Mouse (Mus musculus) cortical plate, adult 2 months (tissue): ENCODE data around the gene Arrb1. TPM values are rescaled to one million over a fixed set of nuclear protein-coding genes. Genes with fewer than 3 reads are reported as not detected.

Source experiments
- H3K27ac ChIP-seq: fragments of 200-500 bp; 2 replicates; pipeline ENCODE4 v1.5.1; 2012; ENCODE audit warnings: low read length, control low read depth, inconsistent platforms; ENCODE audit not compliant: insufficient read depth
- H3K4me1 ChIP-seq: fragments of 200-500 bp; 2 replicates; pipeline ENCODE4 v1.6.1; 2011; ENCODE audit warnings: low read length; ENCODE audit not compliant: control insufficient read depth, insufficient read depth
- H3K4me3 ChIP-seq: fragments of 200-500 bp; 2 replicates; pipeline ENCODE4 v1.5.1; 2011; ENCODE audit warnings: mild to moderate bottlenecking, low read length, control low read depth; ENCODE audit not compliant: insufficient read depth
- CTCF ChIP-seq: fragments of 200-500 bp; IDR thresholded peaks from 2 replicates; pipeline ENCODE4 v1.5.1; 2011; ENCODE audit warnings: mild to moderate bottlenecking, control low read depth, low read length; ENCODE audit not compliant: insufficient read depth; ENCODE audit errors: extremely low read depth
- POLR2A ChIP-seq: fragments of 200-500 bp; IDR thresholded peaks from 2 replicates; pipeline ENCODE4 v1.6.1; 2011; ENCODE audit warnings: mild to moderate bottlenecking, low read length, control low read depth; ENCODE audit not compliant: insufficient read depth; ENCODE audit errors: extremely low read depth
- polyA plus RNA-seq: library from polyadenylated mRNA; depleted of rRNA; stranded (reverse); fragments of >200 nt; gene quantifications from 2 replicates; pipeline ENCODE4 v1.2.3, GENCODE M21; 2012

Arrb1 gene
- polyA plus RNA-seq, 1 experiment = 141 TPM

GRCm38 (mm10) chr7:99590064-99590463 lies 54.8 kb downstream of the Arrb1 start:
- Histone ChIP-seq H3K27ac (no peak overlapping the region), H3K4me1 (no peaks in the 10 kb centered on the region), H3K4me3 (no peak overlapping the region)
- TF ChIP-seq POLR2A (no peak), CTCF (peak; percentile 77)

DNA sequence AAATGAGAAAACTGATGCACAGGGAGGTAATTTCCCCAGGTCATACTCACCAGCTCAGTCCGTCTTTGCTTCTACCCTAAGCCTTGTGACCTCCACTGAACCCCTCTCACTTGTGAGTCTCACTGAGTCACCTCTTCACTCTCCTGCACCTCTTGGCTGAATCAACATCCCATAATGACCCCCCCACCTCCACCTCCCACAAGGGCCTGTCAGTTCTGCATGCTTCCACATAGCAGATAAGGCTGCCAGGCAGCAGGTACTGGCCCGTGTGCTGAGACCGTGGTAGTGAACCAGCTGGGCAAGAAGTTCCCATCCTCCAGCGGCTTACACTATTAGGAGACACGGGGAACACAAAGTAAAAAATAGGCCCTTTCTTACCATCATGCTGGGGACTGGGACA lies 55.4 kb downstream of the Arrb1 start:
- Histone ChIP-seq H3K4me3 (no peak overlapping the region), H3K4me1 (no peaks in the 10 kb centered on the region), H3K27ac (no peak overlapping the region)
- TF ChIP-seq CTCF (no peak), POLR2A (no peak)

DNA sequence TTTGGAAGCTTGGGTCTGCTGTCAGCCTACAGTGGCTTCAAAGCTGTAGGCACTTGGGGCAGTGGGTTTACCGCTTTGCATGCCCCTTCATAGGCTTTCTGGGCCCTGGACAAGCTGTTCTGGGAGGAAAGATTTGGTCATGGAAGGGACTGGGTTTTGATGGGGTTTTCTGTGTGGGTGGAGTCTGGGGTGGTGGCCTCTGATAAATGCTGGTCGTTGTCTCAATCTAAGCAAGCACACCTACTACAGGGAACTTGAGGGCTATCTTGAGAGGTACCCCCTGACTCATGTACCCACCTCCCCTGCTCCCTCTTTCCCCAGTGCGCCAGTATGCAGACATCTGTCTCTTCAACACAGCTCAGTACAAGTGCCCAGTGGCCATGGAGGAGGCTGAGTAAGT lies 57.4 kb downstream of the Arrb1 start:
- no peaks in the 10 kb centered on the region for H3K4me1 ChIP-seq
- H3K4me3 ChIP-seq = no peak overlapping the region
- TF ChIP-seq POLR2A (no peak), CTCF (no peak)
- H3K27ac ChIP-seq = no peak overlapping the region

GRCm38 (mm10) chr7:99593868-99594803 lies 58.9 kb downstream of the Arrb1 start:
- no peak overlapping the region for H3K4me3 ChIP-seq
- H3K4me1 ChIP-seq = no peaks in the 10 kb centered on the region
- no peak overlapping the region for H3K27ac ChIP-seq
- no peak for TF ChIP-seq CTCF
- TF ChIP-seq POLR2A = no peak

- H3K27ac ChIP-seq = no peak overlapping the region
- no peak overlapping the region for H3K4me3 ChIP-seq
- TF ChIP-seq CTCF = no peak
- no peak for TF ChIP-seq POLR2A
- no peaks in the 10 kb centered on the region for H3K4me1 ChIP-seq
These were observed 63.5 kb downstream of the Arrb1 start for GRCm38 (mm10) chr7:99598722-99599121.

DNA sequence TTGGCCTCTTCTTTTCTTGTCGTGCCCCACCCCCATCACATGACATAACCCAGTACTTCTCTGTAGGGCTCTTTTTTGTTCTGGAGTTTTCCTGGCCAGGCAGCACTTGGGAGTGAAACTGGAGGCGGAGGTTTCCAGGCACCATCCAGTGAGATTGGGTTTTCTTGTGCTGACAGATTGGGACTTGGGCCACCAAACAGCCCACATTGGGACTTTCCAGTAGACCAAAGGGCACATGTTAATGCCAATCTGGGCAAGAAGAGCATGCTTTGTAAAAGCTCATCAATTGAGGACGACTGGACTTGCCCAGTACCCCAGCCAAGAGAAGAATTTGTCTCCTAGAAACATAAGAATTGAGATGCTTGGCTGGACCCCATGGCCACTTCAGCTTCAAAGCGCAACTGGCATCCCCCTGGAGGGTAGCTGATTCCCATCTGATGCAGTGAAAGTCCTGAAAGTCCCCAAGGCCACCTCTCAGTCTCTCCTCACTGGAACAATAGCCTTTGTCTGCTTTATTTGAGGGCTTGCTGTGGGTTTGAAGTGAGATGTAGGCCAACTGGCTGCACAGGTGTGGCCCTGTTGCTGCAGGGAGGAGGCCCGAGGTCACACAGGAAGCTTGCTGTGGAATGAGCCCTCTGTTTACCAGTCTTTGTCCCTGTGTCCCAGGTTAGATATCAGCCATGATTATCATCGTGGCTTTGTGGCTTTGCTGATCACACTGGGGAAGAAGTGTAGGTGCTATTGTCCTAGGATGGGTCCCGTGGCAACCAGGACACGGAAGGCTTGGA lies 68.8 kb downstream of the Arrb1 start:
- no peak for TF ChIP-seq CTCF
- TF ChIP-seq POLR2A = no peak
- Histone ChIP-seq H3K4me1 (no peaks in the 10 kb centered on the region), H3K4me3 (no peak overlapping the region), H3K27ac (no peak overlapping the region)

DNA sequence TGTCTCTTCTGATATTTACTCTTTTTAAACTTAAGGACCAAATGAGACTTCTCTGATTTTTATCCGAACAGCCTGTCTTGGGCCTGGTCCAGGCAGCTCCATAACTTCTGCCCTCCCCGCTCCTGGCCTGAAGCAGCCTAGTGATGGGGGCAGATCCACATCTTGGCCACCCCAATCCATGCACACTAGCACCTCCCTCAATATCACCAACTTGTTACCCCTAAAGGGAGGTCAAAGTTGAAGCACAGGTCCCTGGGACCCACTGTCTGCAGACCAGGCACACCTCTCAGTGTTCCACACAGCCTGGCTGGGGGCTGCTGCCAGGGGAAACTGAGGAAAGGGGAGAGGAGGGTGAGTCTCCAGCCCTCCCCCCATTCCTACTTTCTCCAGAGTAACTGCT lies 69.8 kb downstream of the Arrb1 start:
- H3K4me3 ChIP-seq = no peak overlapping the region
- no peak overlapping the region for H3K27ac ChIP-seq
- TF ChIP-seq POLR2A = no peak
- TF ChIP-seq CTCF = no peak
- H3K4me1 ChIP-seq = no peaks in the 10 kb centered on the region

DNA sequence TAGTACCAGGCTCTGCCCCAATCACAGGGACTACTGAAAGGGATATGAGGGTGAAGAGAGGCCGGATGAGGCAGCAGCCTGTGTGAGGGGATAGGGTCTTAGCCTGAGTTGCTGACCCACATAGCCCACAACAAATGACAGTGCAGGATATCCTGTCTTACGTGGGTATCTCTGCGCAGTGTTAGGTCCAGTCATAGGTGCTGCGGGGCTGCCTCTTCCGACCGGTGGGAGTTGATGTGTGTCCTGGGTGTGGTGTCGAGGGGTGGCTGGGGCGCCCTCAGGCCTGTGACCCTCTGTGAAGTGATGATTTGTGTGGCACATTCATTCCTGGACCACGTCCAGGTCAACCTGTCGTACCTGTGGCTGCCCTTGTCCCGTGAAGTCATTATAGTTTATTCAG lies 71.0 kb downstream of the Arrb1 start:
- no peak for TF ChIP-seq CTCF
- no peak for TF ChIP-seq POLR2A
- H3K4me3 ChIP-seq = no peak overlapping the region
- no peaks in the 10 kb centered on the region for H3K4me1 ChIP-seq
- no peak overlapping the region for H3K27ac ChIP-seq

GRCm38 (mm10) chr7:99606766-99607165 lies 71.5 kb downstream of the Arrb1 start:
- no peak overlapping the region for H3K4me3 ChIP-seq
- TF ChIP-seq POLR2A (no peak), CTCF (no peak)
- H3K4me1 ChIP-seq = no peaks in the 10 kb centered on the region
- H3K27ac ChIP-seq = no peak overlapping the region
